Mouse (Mus musculus): ENCODE results near the gene Lgals7.
A peak's percentile ranks its signal among the peaks of the same experiment; 100 is the strongest.
"Not testable (repeated sequence)": the region's sequence is repeated elsewhere in the genome, so short reads cannot be mapped to it uniquely, and the experiment has no call there.

Lgals7 gene

GRCm38 (mm10) chr7:28877155-28877554 lies 13.5 kb downstream of the Lgals7 start:
- no peak for DNase-seq (ENCODE audit: low spot score)

- no peak for DNase-seq (ENCODE audit: low spot score)
Observed at GRCm38 (mm10) chr7:28877856-28878255, 14.2 kb downstream of the Lgals7 start.

GRCm38 (mm10) chr7:28879606-28880005 lies 16.0 kb downstream of the Lgals7 start:
- DNase-seq (ENCODE audit: low spot score) = no peak

- no peak for DNase-seq (ENCODE audit: low spot score)
Observed at GRCm38 (mm10) chr7:28880554-28880953, 16.9 kb downstream of the Lgals7 start.

- no peak for DNase-seq (ENCODE audit: low spot score)
Observed at GRCm38 (mm10) chr7:28881199-28881598, 17.5 kb downstream of the Lgals7 start, which contains the start of gene Capn12. Capn12 (plus strand) TSS chr7:28881422.

- DNase-seq (ENCODE audit: low spot score) = no peak
Observed at GRCm38 (mm10) chr7:28883039-28883438, 19.4 kb downstream of the Lgals7 start.

GRCm38 (mm10) chr7:28883704-28884103 lies 20.1 kb downstream of the Lgals7 start:
- DNase-seq (ENCODE audit: low spot score) = not testable (repeated sequence)

- DNase-seq (ENCODE audit: low spot score) = no peak
Observed at GRCm38 (mm10) chr7:28886486-28886885, 22.8 kb downstream of the Lgals7 start.

- DNase-seq (ENCODE audit: low spot score) = no peak
Observed at GRCm38 (mm10) chr7:28888701-28889161, 25.1 kb downstream of the Lgals7 start.

GRCm38 (mm10) chr7:28892601-28893000 lies 28.9 kb downstream of the Lgals7 start:
- no peak for DNase-seq (ENCODE audit: low spot score)

GRCm38 (mm10) chr7:28893643-28894265 lies 30.1 kb downstream of the Lgals7 start:
- no peak for DNase-seq (ENCODE audit: low spot score)

- no peak for DNase-seq (ENCODE audit: low spot score)
Observed at GRCm38 (mm10) chr7:28894942-28895341, 31.3 kb downstream of the Lgals7 start.

GRCm38 (mm10) chr7:28897661-28898060 lies 34.0 kb downstream of the Lgals7 start:
- DNase-seq (ENCODE audit: low spot score) = no peak

GRCm38 (mm10) chr7:28899972-28900371 lies 36.3 kb downstream of the Lgals7 start:
- DNase-seq (ENCODE audit: low spot score) = no peak

GRCm38 (mm10) chr7:28901311-28902125 lies 37.9 kb downstream of the Lgals7 start:
- DNase-seq (ENCODE audit: low spot score) = no peak

- DNase-seq (ENCODE audit: low spot score) = no peak
Observed at GRCm38 (mm10) chr7:28902180-28902579, 38.5 kb downstream of the Lgals7 start.

GRCm38 (mm10) chr7:28902809-28903208 lies 39.2 kb downstream of the Lgals7 start:
- no peak for DNase-seq (ENCODE audit: low spot score)

GRCm38 (mm10) chr7:28903778-28904177 lies 40.1 kb downstream of the Lgals7 start:
- peak; percentile 53 for DNase-seq (ENCODE audit: low spot score)

- no peak for DNase-seq (ENCODE audit: low spot score)
Observed at GRCm38 (mm10) chr7:28907195-28907594, 43.5 kb downstream of the Lgals7 start.

- no peak for DNase-seq (ENCODE audit: low spot score)
Observed at GRCm38 (mm10) chr7:28911632-28912031, 48.0 kb downstream of the Lgals7 start.

- no peak for DNase-seq (ENCODE audit: low spot score)
Observed at GRCm38 (mm10) chr7:28913171-28913570, 49.5 kb downstream of the Lgals7 start.

All from layer of hippocampus, adult 9-10 months (tissue).